Mouse (Mus musculus) mammary gland, adult 2 months (tissue): Measurements from ENCODE around the gene Pmf1. TPM values are rescaled to one million over a fixed set of nuclear protein-coding genes. Genes with fewer than 3 reads are reported as not detected.

Experiments used
- polyA plus RNA-seq: library from polyadenylated mRNA; depleted of rRNA; stranded (reverse); fragments of >200 nt; gene quantifications from 2 replicates; pipeline ENCODE4 v1.2.3, GENCODE M21; 2012; ENCODE audit warnings: low replicate concordance; rRNA removed

Gene Pmf1
- 50.2 and 72.9 TPM in 2 replicates for polyA plus RNA-seq

GRCm38 (mm10) chr3:88409741-88410644 lies at the start of gene Pmf1:
Pmf1 (minus strand) TSS chr3:88410331.

DNA sequence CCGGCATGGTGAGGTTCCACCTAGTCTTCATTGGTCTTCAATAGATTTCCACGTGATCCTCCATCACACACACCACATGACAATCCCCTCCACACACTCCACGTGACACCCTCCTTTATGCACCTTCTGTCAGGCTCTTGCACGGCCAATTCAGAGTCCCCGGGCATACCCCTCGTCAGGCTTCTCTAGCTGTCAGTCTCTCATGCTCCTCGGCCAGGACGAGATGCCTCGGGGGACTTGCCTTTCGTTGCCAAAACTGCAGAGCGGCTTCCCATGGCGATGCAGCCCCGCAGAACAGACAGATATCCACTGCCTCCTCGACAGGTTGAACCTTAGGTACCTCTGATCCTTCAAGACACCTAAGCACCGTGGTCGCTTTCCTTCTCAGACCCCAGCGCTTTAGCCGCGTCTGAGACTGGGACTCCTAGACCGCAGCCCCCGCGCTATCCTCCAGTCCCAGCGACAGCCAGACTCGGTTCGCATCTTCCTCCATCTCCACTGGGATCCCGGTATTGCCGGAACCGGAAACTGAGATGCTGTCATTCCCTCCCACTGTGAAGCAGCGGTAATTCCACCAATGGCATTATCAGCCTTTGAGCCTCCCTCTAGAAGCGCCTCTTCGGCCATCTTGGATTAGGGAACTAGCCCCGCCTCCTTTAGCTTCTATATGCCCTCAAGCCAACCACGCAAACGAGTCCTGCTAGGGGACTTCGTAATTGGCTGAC lies 14.6 kb upstream of the Pmf1 start, which contains the start of gene Slc25a44:
Gene Slc25a44 (minus strand): TSS at position 535 of the 725 bp plus-strand sequence.

GRCm38 (mm10) chr3:88384364-88384763 lies 25.8 kb downstream of the Pmf1 start, which contains the start of gene Bglap:
Bglap (minus strand) TSS chr3:88384464.

GRCm38 (mm10) chr3:88378599-88378998 lies 31.5 kb downstream of the Pmf1 start, which contains the start of gene Bglap2:
Bglap2 (minus strand) TSS chr3:88378699.

GRCm38 (mm10) chr3:88372643-88373042 lies 37.5 kb downstream of the Pmf1 start, which contains the start of gene Bglap3:
Bglap3 (minus strand) TSS chr3:88372743.

DNA sequence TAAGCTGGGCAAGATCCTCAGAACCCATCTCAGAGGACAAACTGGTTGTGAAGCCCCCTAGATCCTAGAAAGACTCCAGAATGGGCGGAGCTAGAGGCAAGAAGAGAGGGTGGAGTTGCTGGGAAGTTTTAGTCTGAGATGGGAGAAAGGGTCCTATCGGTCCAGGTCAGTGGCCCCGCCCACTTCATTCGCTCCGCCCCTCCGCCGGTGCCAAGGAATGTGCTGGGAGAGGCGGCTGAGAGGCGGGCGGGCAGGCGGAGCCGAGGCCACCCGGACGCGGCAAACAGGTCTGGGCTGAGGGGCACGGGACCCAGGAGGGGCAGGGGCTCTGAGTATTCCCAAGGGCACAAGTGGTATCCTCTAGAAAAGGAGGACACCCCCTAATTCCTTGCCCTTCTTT lies 45.8 kb downstream of the Pmf1 start, which contains the start of gene Paqr6:
Gene Paqr6 (plus strand): TSS at position 248 of the 400 bp plus-strand sequence.

Other genes with a start within 250 kb of the Pmf1 start
- 2.0 and 2.6 TPM in 2 replicates for gene Rhbg, start 155.6 kb downstream of the Pmf1 start, polyA plus RNA-seq
- 0.19 and 0.33 TPM in 2 replicates for gene Gm38392, start 123.1 kb downstream of the Pmf1 start, polyA plus RNA-seq
- 1.7 and 6.5 TPM in 2 replicates for gene Tsacc, start 113.3 kb downstream of the Pmf1 start, polyA plus RNA-seq
- 76.3 and 150 TPM in 2 replicates for gene Cct3, start 113.2 kb downstream of the Pmf1 start, polyA plus RNA-seq
- gene Glmp, start 85.3 kb downstream of the Pmf1 start, polyA plus RNA-seq = 192 and 236 TPM in 2 replicates
- 50.4 and 56.7 TPM in 2 replicates for gene Tmem79, start 74.2 kb downstream of the Pmf1 start, polyA plus RNA-seq
- gene Smg5, start 74.1 kb downstream of the Pmf1 start, polyA plus RNA-seq = 70.8 and 88.2 TPM in 2 replicates
- gene Paqr6, start 45.7 kb downstream of the Pmf1 start, polyA plus RNA-seq = 28.9 and 30.2 TPM in 2 replicates
- 8.9 and 9.9 TPM in 2 replicates for gene Bglap3, start 37.6 kb downstream of the Pmf1 start, polyA plus RNA-seq
- not detected in 2 replicates for gene Bglap2, start 31.6 kb downstream of the Pmf1 start, polyA plus RNA-seq
- gene Bglap, start 25.9 kb downstream of the Pmf1 start, polyA plus RNA-seq = 0.55 TPM in 1 of 2 replicates, not detected in the other
- gene Slc25a44, start 14.8 kb upstream of the Pmf1 start, polyA plus RNA-seq = 49.5 and 78.7 TPM in 2 replicates
- 118 and 144 TPM in 2 replicates for gene Sema4a, start 50.9 kb upstream of the Pmf1 start, polyA plus RNA-seq
- gene Lmna, start 99.6 kb upstream of the Pmf1 start, polyA plus RNA-seq = 226 and 360 TPM in 2 replicates
- gene Mex3a, start 122.1 kb upstream of the Pmf1 start, polyA plus RNA-seq = 2.5 and 3.5 TPM in 2 replicates
- 37.9 TPM in 2 replicates for gene Rab25, start 138.0 kb upstream of the Pmf1 start, polyA plus RNA-seq
- 121 and 137 TPM in 2 replicates for gene Lamtor2, start 142.7 kb upstream of the Pmf1 start, polyA plus RNA-seq
- gene Ubqln4, start 143.4 kb upstream of the Pmf1 start, polyA plus RNA-seq = 65.3 and 82.9 TPM in 2 replicates
- 135 and 181 TPM in 2 replicates for gene Ssr2, start 165.5 kb upstream of the Pmf1 start, polyA plus RNA-seq
- 79.4 and 105 TPM in 2 replicates for gene Arhgef2, start 195.6 kb upstream of the Pmf1 start, polyA plus RNA-seq
- not detected in 2 replicates for gene Rxfp4, start 242.8 kb upstream of the Pmf1 start, polyA plus RNA-seq